Mouse (Mus musculus) heart, adult 2 months (tissue): Measurements from ENCODE around the gene Uxs1.

ENCODE experiments used
- CTCF ChIP-seq: fragments of 200-600 bp; IDR thresholded peaks from 2 replicates; pipeline ENCODE4 v1.8.1; 2022; ENCODE audit warnings: antibody characterized with exemption, mild to moderate bottlenecking, moderate library complexity
- EP300 ChIP-seq: fragments of 200-500 bp; IDR thresholded peaks from 2 replicates; pipeline ENCODE4 v1.6.1; 2011; ENCODE audit warnings: low read depth, low read length, control low read depth; ENCODE audit not compliant: insufficient read depth
- POLR2A ChIP-seq: fragments of 200-500 bp; IDR thresholded peaks from 2 replicates; pipeline ENCODE4 v1.6.1; 2011; ENCODE audit warnings: mild to moderate bottlenecking, low read depth, low read length, control low read depth; ENCODE audit not compliant: insufficient read depth

GRCm38 (mm10) chr1:43868510-43868909 is 40.9 kb upstream of the Uxs1 start:
- no peak for TF ChIP-seq POLR2A
- no peak for TF ChIP-seq CTCF
- TF ChIP-seq EP300 = no peak
